Mouse (Mus musculus) mouse embryonic stem cell (cell line): ENCODE data around the gene Mroh8.
"Not testable (repeated sequence)": the region's sequence is repeated elsewhere in the genome, so short reads cannot be mapped to it uniquely, and the experiment has no call there.

Experiments
- in situ Hi-C, 2 experiments: fragments of 300-500 bp; cut with MboI; formaldehyde crosslinking; loops; 1 replicate in 1 of 2; 3 replicates in 1 of 2; pipeline ENCODE4 v1.14.3; 2019 to 2020; ENCODE audit warnings: low sequenced_read_pairs in 2 of 2, low pct_unique_long_range_greater_than_20kb in 1 of 2, mixed read lengths in 1 of 2; ENCODE audit not compliant: unreplicated experiment in 1 of 2

The Mroh8 gene

DNA sequence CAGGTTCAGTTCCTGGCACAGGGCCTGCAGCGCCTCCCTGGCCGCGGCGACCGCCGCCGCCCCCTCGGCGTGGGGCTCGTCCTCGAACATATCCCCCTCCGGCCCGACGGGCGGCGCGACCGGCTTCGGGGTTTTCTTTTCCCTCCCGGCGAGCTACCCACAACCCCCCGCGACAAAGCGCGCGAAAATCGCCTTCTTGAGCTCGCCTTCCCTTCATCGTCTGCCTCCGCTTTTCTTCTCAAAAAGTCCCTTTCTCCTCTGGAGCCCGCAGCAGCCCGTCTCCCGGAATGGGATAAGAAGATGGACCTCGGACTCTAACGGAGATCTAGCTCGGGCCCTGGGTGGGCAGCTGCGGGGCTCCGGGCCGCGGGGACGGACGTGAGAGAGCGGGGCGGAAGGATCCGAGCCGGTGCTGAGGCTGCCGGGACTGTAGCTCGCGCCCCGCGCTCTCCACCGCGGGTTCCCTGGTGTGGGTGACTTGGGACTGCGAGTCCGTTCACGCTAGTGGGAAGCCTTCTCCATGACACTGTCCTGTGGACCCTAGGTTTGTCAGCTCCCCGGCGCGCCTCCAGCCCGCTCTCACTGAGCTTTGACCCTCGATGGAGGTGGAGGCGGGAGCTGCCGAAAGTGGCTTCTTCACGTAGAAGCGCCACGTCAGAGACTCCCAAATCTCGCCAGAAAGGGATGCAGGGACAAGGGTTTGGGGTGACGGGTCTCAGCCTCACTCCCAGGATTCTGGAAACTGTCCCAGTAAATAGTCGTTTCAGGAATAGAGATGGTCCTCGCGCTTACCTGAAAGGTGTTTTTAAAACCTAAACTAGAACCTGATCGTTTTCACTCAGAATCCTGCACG, 74.8 kb downstream of the Mroh8 start, which contains the start of gene Rbl1:
TSS of gene Rbl1 (minus strand) at position 169 of the 853 bp plus-strand sequence.
- in situ Hi-C loops: no loop called here

GRCm38 (mm10) chr2:157203459-157204365, 75.6 kb downstream of the Mroh8 start:
- in situ Hi-C loops: no loop called here

GRCm38 (mm10) chr2:157203026-157203425, 76.3 kb downstream of the Mroh8 start:
- in situ Hi-C loops: no loop called here

DNA sequence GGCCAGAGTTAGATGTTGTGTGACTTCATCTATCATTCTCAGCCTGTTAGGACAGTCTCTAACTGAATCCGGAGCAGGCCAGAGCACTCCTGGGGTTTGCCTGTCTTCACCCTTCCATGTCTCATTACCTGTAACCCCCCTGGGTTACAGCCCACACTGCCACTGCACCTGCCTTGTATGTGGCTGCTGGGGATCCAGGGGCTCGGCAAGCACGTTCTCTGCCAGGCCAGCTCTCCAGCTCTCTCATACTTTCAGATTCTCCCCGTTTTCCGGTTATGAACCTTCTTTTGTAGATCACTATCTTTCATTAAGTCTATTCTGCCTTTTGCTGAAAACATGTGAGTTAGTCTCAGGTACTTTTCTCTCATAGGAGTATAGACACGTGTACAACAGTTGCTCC, 77.0 kb downstream of the Mroh8 start:
- in situ Hi-C loops: no loop called here

DNA sequence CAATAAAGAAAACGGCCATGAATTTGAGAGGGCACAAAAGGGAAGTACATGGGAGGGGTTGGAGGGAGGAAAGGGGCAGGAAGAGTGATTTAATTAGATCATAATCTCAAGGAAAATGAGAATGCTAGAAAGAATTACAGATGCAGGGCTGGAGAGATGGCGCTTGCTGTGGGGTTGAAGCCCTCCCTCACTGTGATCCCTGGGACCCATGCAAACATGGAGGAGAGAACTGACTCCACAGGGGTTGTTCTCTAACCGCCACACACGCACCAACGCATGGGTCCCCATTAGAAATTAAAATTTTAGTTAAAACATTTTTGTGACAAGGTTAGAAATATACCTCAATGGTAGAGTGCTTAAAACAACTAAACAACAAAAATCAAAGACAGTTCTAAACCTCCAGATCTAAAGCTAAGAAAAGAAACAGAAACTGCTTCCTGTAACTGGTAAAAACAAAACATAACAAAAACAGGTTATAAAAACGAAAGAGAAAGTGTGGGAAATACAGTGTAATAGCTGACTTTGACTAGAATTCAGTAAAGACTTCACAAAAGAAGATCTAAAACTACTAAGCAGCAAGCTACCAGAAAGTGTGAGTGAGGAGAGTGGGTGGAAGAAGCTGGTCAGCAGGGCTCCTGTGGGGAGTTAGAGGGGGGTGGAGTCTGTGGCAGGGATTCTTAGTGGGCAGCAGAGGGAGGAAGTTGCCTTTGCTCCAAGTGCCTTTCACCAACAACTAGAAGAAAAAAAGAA, 78.1 kb downstream of the Mroh8 start:
- in situ Hi-C loops: no loop called here

GRCm38 (mm10) chr2:157198405-157198804, 80.9 kb downstream of the Mroh8 start:
- in situ Hi-C loops: not testable (repeated sequence)

- in situ Hi-C loops: no loop called here
These were observed 88.7 kb downstream of the Mroh8 start for GRCm38 (mm10) chr2:157190651-157191050.

- in situ Hi-C loops: no loop called here
These were observed 92.1 kb downstream of the Mroh8 start for GRCm38 (mm10) chr2:157187223-157187622.

DNA sequence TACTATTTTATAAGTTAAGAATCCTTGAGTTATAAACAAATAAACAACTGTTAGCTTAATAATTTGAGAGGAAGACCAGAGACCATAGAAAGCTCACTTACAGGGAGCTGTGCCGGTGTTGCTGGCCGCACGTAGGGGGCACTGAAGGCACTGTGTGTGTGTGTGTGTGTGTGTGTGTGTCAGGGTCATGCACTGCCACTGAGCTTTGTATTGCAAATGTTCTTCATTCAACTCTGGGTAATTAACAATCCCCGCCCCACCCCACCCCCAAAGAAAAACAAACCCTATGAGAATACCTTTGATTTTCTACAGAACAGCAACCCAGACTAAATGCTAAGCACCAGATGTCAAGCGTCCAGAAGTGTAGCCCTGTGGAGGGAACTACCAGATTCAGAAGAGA, 92.8 kb downstream of the Mroh8 start:
- in situ Hi-C loops: no loop called here

- in situ Hi-C loops: no loop called here
These were observed 94.2 kb downstream of the Mroh8 start for GRCm38 (mm10) chr2:157185022-157185660.

GRCm38 (mm10) chr2:157178167-157178566, 101.2 kb downstream of the Mroh8 start:
- in situ Hi-C loops: no loop called here

GRCm38 (mm10) chr2:157176248-157176647, 103.1 kb downstream of the Mroh8 start:
- in situ Hi-C loops: no loop called here

GRCm38 (mm10) chr2:157174416-157174815, 104.9 kb downstream of the Mroh8 start:
- in situ Hi-C loops: no loop called here

GRCm38 (mm10) chr2:157173555-157173954, 105.8 kb downstream of the Mroh8 start:
- in situ Hi-C loops: no loop called here

DNA sequence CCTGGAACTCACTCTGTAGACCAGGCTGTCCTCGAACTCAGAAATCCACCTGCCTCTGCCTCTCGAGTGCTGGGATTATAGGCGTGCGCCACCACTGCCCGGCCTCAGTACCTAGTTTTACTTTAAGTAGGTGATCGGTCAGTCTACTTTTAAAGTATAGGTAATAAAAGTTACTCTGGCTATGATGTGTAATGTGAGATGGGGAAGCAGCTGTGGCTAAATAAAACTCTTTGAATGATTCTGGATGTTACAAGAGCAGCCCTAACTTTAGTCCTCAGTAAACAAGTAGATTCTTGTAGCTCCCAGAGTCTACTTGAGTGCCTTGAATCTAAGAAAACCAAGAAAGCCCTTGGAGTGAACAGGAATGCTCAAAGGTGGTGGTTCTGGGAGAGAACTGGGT, 106.4 kb downstream of the Mroh8 start:
- in situ Hi-C loops: no loop called here

- in situ Hi-C loops: no loop called here
These were observed 108.7 kb downstream of the Mroh8 start for GRCm38 (mm10) chr2:157170626-157171025.

GRCm38 (mm10) chr2:157170166-157170565, 109.2 kb downstream of the Mroh8 start:
- in situ Hi-C loops: no loop called here

GRCm38 (mm10) chr2:157166371-157167080, 112.8 kb downstream of the Mroh8 start:
- in situ Hi-C loops: no loop called here
